Mouse (Mus musculus) CD4-positive, CD25-positive, alpha-beta regulatory T cell, adult 2 months (primary cell): ENCODE data around the gene Gm20388.

Experiments
- DNase-seq: peaks from one replicate; pipeline ENCODE4 v3.0.0-alpha.2; 2012; ENCODE audit warnings: low read depth, low spot score

Gene Gm20388

GRCm38 (mm10) chr8:119915298-119915697 lies 4.7 kb downstream of the Gm20388 start:
- no peak for DNase-seq

DNA sequence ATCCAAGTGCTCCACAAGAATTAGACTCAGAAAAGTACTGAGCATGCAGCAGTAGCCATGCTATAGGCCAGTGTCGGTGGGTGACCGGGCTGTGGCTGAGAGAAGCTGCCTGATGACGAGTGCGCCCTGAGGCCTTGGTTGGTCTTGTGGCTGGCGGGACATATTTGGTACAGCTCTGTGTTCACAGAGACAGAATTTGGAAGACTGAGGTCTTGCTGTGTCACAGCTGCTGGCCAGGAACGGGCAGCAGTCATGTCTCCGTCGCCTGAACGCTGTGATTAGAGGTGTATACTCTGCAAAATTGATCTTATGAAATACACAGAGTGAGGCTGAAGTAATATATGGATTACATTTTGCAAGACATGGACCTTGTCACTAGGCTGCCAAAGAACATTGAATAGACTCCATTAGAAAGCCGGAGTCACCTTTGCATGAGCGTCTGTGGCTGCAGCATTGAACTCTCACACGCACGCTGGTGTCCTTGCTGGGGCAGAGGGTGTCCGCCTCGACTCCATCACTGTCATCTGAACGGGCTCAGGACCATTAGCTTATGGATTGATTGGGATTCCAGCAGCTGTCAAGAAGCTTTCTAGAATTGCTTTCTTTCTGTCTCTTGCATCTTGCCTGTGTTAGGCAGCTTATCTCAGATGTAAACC lies 5.7 kb downstream of the Gm20388 start:
- no peak for DNase-seq

- no peak for DNase-seq
Measured at GRCm38 (mm10) chr8:119917415-119917814, 6.8 kb downstream of the Gm20388 start.

- DNase-seq = no peak
Measured at GRCm38 (mm10) chr8:119918155-119918567, 7.5 kb downstream of the Gm20388 start.

GRCm38 (mm10) chr8:119923259-119923658 lies 12.6 kb downstream of the Gm20388 start:
- DNase-seq = no peak

- DNase-seq = no peak
Measured at GRCm38 (mm10) chr8:119925428-119925827, 14.8 kb downstream of the Gm20388 start.

- DNase-seq = peak; percentile 72
Measured at GRCm38 (mm10) chr8:119926474-119926873, 15.8 kb downstream of the Gm20388 start.

GRCm38 (mm10) chr8:119927422-119928092 lies 16.9 kb downstream of the Gm20388 start:
- DNase-seq = peak; percentile 77

DNA sequence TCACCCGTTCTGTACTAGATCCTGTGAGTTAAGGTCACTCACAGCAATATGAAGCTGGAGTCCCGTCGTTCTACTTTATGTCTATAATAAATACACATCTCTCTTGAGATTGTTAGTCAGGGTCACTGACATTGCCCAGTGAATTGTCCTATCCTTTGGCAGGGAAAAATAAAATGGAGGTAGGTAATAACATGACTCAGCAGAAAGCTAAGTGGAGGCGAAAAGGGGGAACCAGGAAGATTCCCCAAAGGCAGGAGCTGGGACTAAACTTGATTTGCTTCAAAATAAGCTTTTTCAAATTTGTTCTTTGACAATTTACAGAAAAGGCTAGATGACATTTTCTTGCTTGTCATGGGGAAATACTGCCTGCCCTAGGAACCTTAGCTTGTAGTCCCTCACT lies 20.7 kb downstream of the Gm20388 start:
- no peak for DNase-seq

GRCm38 (mm10) chr8:119933681-119934080 lies 23.0 kb downstream of the Gm20388 start:
- no peak for DNase-seq

- no peak for DNase-seq
Measured at GRCm38 (mm10) chr8:119935541-119935940, 24.9 kb downstream of the Gm20388 start.

DNA sequence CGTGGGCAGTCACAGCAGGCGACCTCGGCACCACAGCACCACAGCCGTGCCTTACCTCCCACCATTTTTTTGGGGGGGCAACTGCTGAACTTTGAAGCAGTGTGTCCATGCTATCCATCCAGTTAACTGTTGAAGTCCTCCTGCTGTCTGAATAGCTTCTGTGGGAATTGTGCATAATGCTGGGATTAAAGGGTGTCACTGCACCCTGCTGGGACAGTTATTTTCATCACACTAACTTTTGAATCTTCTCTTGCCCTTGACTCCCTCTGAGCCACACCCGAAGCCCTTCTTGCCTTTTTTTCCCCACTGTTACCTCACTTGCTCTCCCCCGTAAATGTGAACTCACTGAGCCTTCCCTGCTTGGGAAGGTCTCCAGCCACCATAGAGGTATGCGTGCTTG lies 27.8 kb downstream of the Gm20388 start:
- DNase-seq = no peak

GRCm38 (mm10) chr8:119939336-119939735 lies 28.7 kb downstream of the Gm20388 start:
- DNase-seq = no peak

GRCm38 (mm10) chr8:119941471-119941870 lies 30.8 kb downstream of the Gm20388 start:
- DNase-seq = no peak

GRCm38 (mm10) chr8:119943616-119944015 lies 33.0 kb downstream of the Gm20388 start:
- no peak for DNase-seq

GRCm38 (mm10) chr8:119944096-119944811 lies 33.6 kb downstream of the Gm20388 start:
- DNase-seq = peak; percentile 86

DNA sequence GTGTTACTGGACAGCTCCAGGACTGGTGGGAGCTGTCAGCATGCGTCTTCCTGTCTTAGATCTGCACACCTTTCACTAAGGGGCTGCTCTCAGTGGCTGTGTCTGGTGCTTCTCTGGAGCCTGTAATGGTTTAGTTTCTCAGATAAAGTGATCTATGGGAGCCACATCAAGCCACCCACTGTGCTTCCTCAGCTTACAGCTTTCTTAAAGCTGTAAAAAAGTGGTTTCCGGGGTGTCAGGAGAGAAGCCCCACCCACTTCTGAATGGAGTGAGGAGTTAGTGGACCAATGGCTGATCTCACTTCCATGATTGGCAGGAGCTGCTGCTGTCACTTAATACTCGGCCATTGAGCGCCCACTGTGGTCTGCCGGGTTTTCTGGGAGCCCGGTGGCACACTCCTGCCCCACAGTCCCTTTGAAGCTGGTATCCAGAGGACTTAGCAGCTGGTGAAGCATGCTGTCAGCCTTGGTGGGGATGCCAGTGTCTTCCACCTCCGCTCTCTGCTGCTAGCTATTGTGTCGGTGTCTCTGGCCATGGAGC lies 35.8 kb downstream of the Gm20388 start:
- DNase-seq = peak; percentile 72

DNA sequence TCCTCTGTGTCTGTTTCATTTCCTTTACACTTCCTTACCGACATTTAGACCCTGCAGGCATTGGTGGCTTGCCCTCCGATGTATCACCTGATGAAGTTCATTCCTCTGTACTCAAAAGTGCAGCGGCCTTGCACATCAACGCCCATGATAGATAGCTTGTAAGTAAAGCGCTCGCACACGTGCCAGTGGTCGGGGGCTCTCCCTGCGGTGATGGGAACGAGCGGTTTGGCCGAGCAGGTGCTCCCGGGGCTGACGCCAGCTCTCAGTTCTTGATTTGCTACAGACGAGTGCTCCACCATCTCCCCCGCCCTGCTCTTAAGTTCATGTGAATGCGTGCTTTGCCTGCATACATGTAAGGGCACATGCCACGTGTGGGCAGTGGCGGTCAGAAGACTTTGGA lies 37.0 kb downstream of the Gm20388 start:
- peak; percentile 56 for DNase-seq

DNA sequence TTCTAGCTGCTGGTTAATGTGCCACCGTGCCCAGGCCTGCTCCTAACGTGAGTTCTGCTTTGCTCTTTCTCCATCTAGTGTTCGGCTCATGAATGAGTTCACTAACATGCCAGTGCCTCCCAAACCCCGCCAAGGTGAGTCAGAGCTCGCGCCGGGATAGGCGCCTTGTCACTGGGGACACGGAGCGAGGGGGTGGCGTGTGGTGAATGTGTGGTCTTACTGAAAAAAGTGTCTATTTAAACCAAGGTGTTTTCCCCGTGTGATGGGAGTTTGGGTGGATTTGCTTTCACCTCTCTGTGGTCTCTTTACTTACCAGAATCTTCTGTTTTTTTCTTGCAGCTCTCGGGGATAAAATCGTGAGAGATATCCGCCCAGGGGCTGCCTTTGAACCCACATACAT lies 37.7 kb downstream of the Gm20388 start:
- peak; percentile 68 for DNase-seq

GRCm38 (mm10) chr8:119952282-119952681 lies 41.6 kb downstream of the Gm20388 start:
- DNase-seq = no peak

DNA sequence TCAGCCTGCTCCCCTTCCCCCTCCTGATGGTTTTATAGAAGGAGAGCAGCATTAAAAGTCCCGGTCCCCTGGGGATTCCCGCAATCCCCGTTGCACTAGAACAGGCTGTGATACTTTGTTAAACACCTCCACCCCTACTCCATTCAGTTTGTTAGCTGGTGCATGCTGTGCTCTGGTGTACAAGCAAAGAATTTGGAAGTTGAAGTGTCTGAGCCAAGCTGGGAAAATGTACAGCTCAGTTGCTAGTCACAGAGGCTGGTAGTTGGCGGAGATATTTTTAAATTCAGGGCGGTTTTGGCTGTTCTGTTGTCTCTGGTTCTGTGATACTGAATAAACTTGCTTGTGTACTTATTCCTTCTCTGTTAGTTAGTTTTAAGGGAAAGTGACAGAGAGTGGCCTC lies 42.1 kb downstream of the Gm20388 start:
- no peak for DNase-seq

- no peak for DNase-seq
Measured at GRCm38 (mm10) chr8:119955333-119955732, 44.7 kb downstream of the Gm20388 start.
